Mouse (Mus musculus) myocyte (in vitro differentiated cells): ENCODE results near the gene Gabpb1. TPM values are rescaled to one million over a fixed set of nuclear protein-coding genes. Genes with fewer than 3 reads are reported as not detected.

Experiments
- H3K27me3 ChIP-seq: one replicate; pipeline ENCODE4 v1.6.1; 2011; ENCODE audit not compliant: control insufficient read depth, insufficient read depth, insufficient read length
- H3K36me3 ChIP-seq: one replicate; pipeline ENCODE4 v1.6.1; 2011; ENCODE audit not compliant: control insufficient read depth, insufficient read depth
- H3K4me2 ChIP-seq: one replicate; pipeline ENCODE4 v1.6.1; 2011; ENCODE audit warnings: low read depth, control low read depth
- H3K4me3 ChIP-seq: one replicate; pipeline ENCODE4 v1.5.1; 2011; ENCODE audit warnings: mild to moderate bottlenecking, control low read depth, moderate library complexity
- H3K79me2 ChIP-seq: one replicate; pipeline ENCODE4 v1.6.1; 2011; ENCODE audit not compliant: control insufficient read depth, insufficient read depth
- H3ac ChIP-seq: one replicate; pipeline ENCODE4 v1.6.1; 2011; ENCODE audit not compliant: control insufficient read depth, insufficient read length
- CEBPB ChIP-seq: IDR thresholded peaks from 2 replicates; pipeline ENCODE4 v1.6.1; 2011; ENCODE audit warnings: mild to moderate bottlenecking, moderate library complexity; ENCODE audit not compliant: poor library complexity, insufficient read depth, severe bottlenecking
- E2F4 ChIP-seq: IDR thresholded peaks from one replicate; pipeline ENCODE4 v1.6.1; 2011; ENCODE audit warnings: mild to moderate bottlenecking, control low read depth, moderate library complexity; ENCODE audit not compliant: insufficient read depth
- MAX ChIP-seq: IDR thresholded peaks from one replicate; pipeline ENCODE4 v1.6.1; 2011; ENCODE audit warnings: low read depth, mild to moderate bottlenecking, control low read depth
- MYOD1 ChIP-seq, 3 experiments: IDR thresholded peaks; one replicate each; pipeline ENCODE4 v1.6.1; 2011; ENCODE audit warnings: control low read depth in 2 of 3, low read depth in 2 of 3, mild to moderate bottlenecking in 2 of 3, moderate library complexity in 1 of 3; ENCODE audit not compliant: insufficient read length in 2 of 3, control insufficient read depth in 1 of 3
- MYOG ChIP-seq, 3 experiments: IDR thresholded peaks; one replicate each; pipeline ENCODE4 v1.6.1; 2011; ENCODE audit warnings: control low read depth in 2 of 3, low read depth in 2 of 3, mild to moderate bottlenecking in 2 of 3; ENCODE audit not compliant: insufficient read length in 2 of 3, control insufficient read depth in 1 of 3, insufficient read depth in 1 of 3
- POLR2A ChIP-seq: IDR thresholded peaks from one replicate; pipeline ENCODE4 v1.6.1; 2011; ENCODE audit warnings: low read depth, mild to moderate bottlenecking, control low read depth, moderate library complexity; ENCODE audit not compliant: insufficient read length
- POLR2AphosphoS2 ChIP-seq: IDR thresholded peaks from one replicate; pipeline ENCODE4 v1.6.1; 2011; ENCODE audit warnings: low read depth, control low read depth; ENCODE audit not compliant: insufficient read length
- REST ChIP-seq: IDR thresholded peaks from one replicate; pipeline ENCODE4 v1.6.1; 2011; ENCODE audit warnings: mild to moderate bottlenecking, control low read depth, moderate library complexity; ENCODE audit not compliant: insufficient read depth, insufficient read length
- SRF ChIP-seq: IDR thresholded peaks from one replicate; pipeline ENCODE4 v1.6.1; 2011; ENCODE audit warnings: low read depth; ENCODE audit not compliant: control insufficient read depth, insufficient read length
- TCF12 ChIP-seq: IDR thresholded peaks from one replicate; pipeline ENCODE4 v1.6.1; 2011; ENCODE audit warnings: mild to moderate bottlenecking, control low read depth; ENCODE audit not compliant: poor library complexity, insufficient read depth, severe bottlenecking
- TCF3 ChIP-seq: IDR thresholded peaks from one replicate; pipeline ENCODE4 v1.6.1; 2011; ENCODE audit warnings: low read depth, control low read depth; ENCODE audit not compliant: insufficient read length
- USF1 ChIP-seq: IDR thresholded peaks from one replicate; pipeline ENCODE4 v1.6.1; 2011; ENCODE audit warnings: low read depth, mild to moderate bottlenecking, control low read depth, moderate library complexity
- polyA plus RNA-seq: library from polyadenylated mRNA; unstranded; fragments of >200 nt; fragmentation: generic; extraction: Trizol; gene quantifications from one replicate; pipeline ENCODE4 v1.2.1, GENCODE M21; 2012; ENCODE audit warnings: missing spikeins

The Gabpb1 gene
- polyA plus RNA-seq, 1 experiment: 12.3 TPM

DNA sequence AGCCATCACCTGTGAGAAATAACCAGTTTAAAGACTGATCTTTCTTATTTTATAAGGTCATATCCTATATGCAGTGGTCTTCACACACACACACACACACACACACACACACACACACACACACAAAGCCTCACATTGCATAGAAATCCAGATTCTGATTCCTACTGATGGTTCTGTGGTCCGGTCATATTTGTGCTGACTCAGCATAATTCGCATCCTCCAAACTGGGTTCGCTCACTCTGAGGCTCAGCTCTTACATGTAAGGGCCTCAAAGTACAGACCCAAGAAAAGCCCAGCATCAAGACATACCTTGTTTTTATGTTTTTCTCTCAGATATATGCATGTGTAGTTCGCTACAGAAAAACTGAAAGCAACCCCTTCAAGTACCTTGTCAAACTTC lies 84.8 kb downstream of the Gabpb1 start:
- TF ChIP-seq MYOD1 (IDR thresholded peaks at IDR 0.05; ENCODE audit: control insufficient read depth in 1 of 3, insufficient read length in 2 of 3, low read depth in 2 of 3) (no peak), TCF12 (no peak)

GRCm38 (mm10) chr2:126587468-126587867 lies 88.7 kb downstream of the Gabpb1 start:
- H3K4me3 ChIP-seq: no peak overlapping the region
- H3K79me2 ChIP-seq: no peaks in the 10 kb centered on the region
- H3K4me2 ChIP-seq: no peak overlapping the region
- H3K36me3 ChIP-seq: no peaks in the 10 kb centered on the region
- no peak overlapping the region for H3ac ChIP-seq
- TF ChIP-seq POLR2A (no peak), SRF (no peak), MYOG (IDR thresholded peaks at IDR 0.05; ENCODE audit: control insufficient read depth in 1 of 3, insufficient read depth in 1 of 3, insufficient read length in 2 of 3, low read depth in 2 of 3) (no peak), POLR2AphosphoS2 (no peak), CEBPB (no peak), TCF3 (no peak), MAX (no peak), E2F4 (no peak), REST (no peak), MYOD1 (IDR thresholded peaks at IDR 0.05; ENCODE audit: control insufficient read depth in 1 of 3, insufficient read length in 2 of 3, low read depth in 2 of 3) (no peak), USF1 (no peak), TCF12 (no peak)
- H3K27me3 ChIP-seq: no peaks in the 10 kb centered on the region

More for the DNA sequence above, 84.8 kb downstream of the Gabpb1 start:
- no peaks in the 10 kb centered on the region for H3K27me3 ChIP-seq
- H3K4me2 ChIP-seq: no peak overlapping the region
- H3K36me3 ChIP-seq: no peaks in the 10 kb centered on the region
- H3K4me3 ChIP-seq: no peak overlapping the region
- no peaks in the 10 kb centered on the region for H3K79me2 ChIP-seq
- H3ac ChIP-seq: no peak overlapping the region

GRCm38 (mm10) chr2:126584621-126585369 lies 91.3 kb downstream of the Gabpb1 start:
- H3K4me3 ChIP-seq: no peak overlapping the region
- H3K4me2 ChIP-seq: no peak overlapping the region
- no peaks in the 10 kb centered on the region for H3K27me3 ChIP-seq
- H3ac ChIP-seq: no peak overlapping the region
- H3K36me3 ChIP-seq: no peaks in the 10 kb centered on the region
- no peak for TF ChIP-seq MYOD1 (IDR thresholded peaks at IDR 0.05; ENCODE audit: control insufficient read depth in 1 of 3, insufficient read length in 2 of 3, low read depth in 2 of 3)
- TF ChIP-seq SRF: no peak
- no peak for TF ChIP-seq USF1
- no peak for TF ChIP-seq POLR2A
- TF ChIP-seq E2F4: no peak
- no peak for TF ChIP-seq POLR2AphosphoS2
- no peak for TF ChIP-seq TCF3
- no peak for TF ChIP-seq CEBPB
- TF ChIP-seq MYOG (IDR thresholded peaks at IDR 0.05; ENCODE audit: control insufficient read depth in 1 of 3, insufficient read depth in 1 of 3, insufficient read length in 2 of 3, low read depth in 2 of 3): no peak
- no peak for TF ChIP-seq MAX
- TF ChIP-seq REST: no peak
- no peak for TF ChIP-seq TCF12
- no peaks in the 10 kb centered on the region for H3K79me2 ChIP-seq

- Histone ChIP-seq H3K4me2 (no peak overlapping the region), H3K27me3 (no peaks in the 10 kb centered on the region), H3K36me3 (no peaks in the 10 kb centered on the region), H3K4me3 (no peak overlapping the region), H3K79me2 (no peaks in the 10 kb centered on the region), H3ac (no peak overlapping the region)
- TF ChIP-seq MYOD1 (IDR thresholded peaks at IDR 0.05; ENCODE audit: control insufficient read depth in 1 of 3, insufficient read length in 2 of 3, low read depth in 2 of 3): no peak
- no peak for TF ChIP-seq TCF3
- TF ChIP-seq MYOG (IDR thresholded peaks at IDR 0.05; ENCODE audit: control insufficient read depth in 1 of 3, insufficient read depth in 1 of 3, insufficient read length in 2 of 3, low read depth in 2 of 3): no peak
- no peak for TF ChIP-seq E2F4
- no peak for TF ChIP-seq SRF
- no peak for TF ChIP-seq USF1
- no peak for TF ChIP-seq TCF12
- TF ChIP-seq POLR2AphosphoS2: no peak
- no peak for TF ChIP-seq POLR2A
- no peak for TF ChIP-seq REST
- no peak for TF ChIP-seq MAX
- no peak for TF ChIP-seq CEBPB
Measured at GRCm38 (mm10) chr2:126583960-126584359, 92.2 kb downstream of the Gabpb1 start.

GRCm38 (mm10) chr2:126579282-126579681 lies 96.9 kb downstream of the Gabpb1 start:
- Histone ChIP-seq H3K27me3 (peaks cover 5% of the 10 kb centered on the region), H3K4me3 (no peak overlapping the region), H3K36me3 (no peaks in the 10 kb centered on the region), H3K4me2 (no peak overlapping the region), H3K79me2 (no peaks in the 10 kb centered on the region), H3ac (no peak overlapping the region)
- TF ChIP-seq POLR2A (no peak), E2F4 (no peak), TCF12 (no peak), CEBPB (no peak), MAX (no peak), SRF (no peak), TCF3 (no peak), POLR2AphosphoS2 (no peak), USF1 (no peak)

Other genes starting within 250 kb of the Gabpb1 start
- gene Atp8b4, start 175.7 kb downstream of the Gabpb1 start, polyA plus RNA-seq: 0.01 TPM
- not detected for gene Slc27a2, start 123.9 kb downstream of the Gabpb1 start, polyA plus RNA-seq
- 0.36 TPM for gene Hdc, start 57.0 kb downstream of the Gabpb1 start, polyA plus RNA-seq
- 18.6 TPM for gene Usp8, start 31.0 kb upstream of the Gabpb1 start, polyA plus RNA-seq
- 0.90 TPM for gene Usp50, start 107.1 kb upstream of the Gabpb1 start, polyA plus RNA-seq
- 5.9 TPM for gene Trpm7, start 199.9 kb upstream of the Gabpb1 start, polyA plus RNA-seq